Mouse (Mus musculus) brown adipose tissue, adult 24 weeks (tissue): ENCODE measurements around the gene Men1. TPM values are rescaled to one million over a fixed set of nuclear protein-coding genes. Genes with fewer than 3 reads are reported as not detected.

ENCODE experiments used
- H3K27ac ChIP-seq: fragments of 200-500 bp; replicated peaks from 2 replicates; pipeline ENCODE4 v1.5.1; 2012; ENCODE audit warnings: low read depth, mild to moderate bottlenecking, low read length
- H3K4me1 ChIP-seq: fragments of 200-500 bp; 2 replicates; pipeline ENCODE4 v1.6.1; 2012; ENCODE audit warnings: low read length, mixed read lengths; ENCODE audit not compliant: control insufficient read depth, insufficient read depth, insufficient read length
- H3K4me3 ChIP-seq: fragments of 200-500 bp; 2 replicates; pipeline ENCODE4 v1.5.1; 2012; ENCODE audit warnings: low read depth, mild to moderate bottlenecking, low read length, moderate library complexity; ENCODE audit not compliant: insufficient read depth
- polyA plus RNA-seq: library from polyadenylated mRNA; stranded (reverse); fragments of >200 nt; gene quantifications from 2 replicates; pipeline ENCODE4 v1.2.4, GENCODE M21; 2012; ENCODE audit not compliant: missing spikeins, insufficient read depth, insufficient read length

Gene Men1
- polyA plus RNA-seq, 1 experiment: 22.2 TPM

GRCm38 (mm10) chr19:6315573-6315972 lies 19.2 kb upstream of the Men1 start:
- Histone ChIP-seq H3K4me1 (no peaks in the 10 kb centered on the region), H3K4me3 (no peak overlapping the region), H3K27ac (no peak overlapping the region)

- Histone ChIP-seq H3K4me1 (no peaks in the 10 kb centered on the region), H3K4me3 (no peak overlapping the region), H3K27ac (no peak overlapping the region)
These were observed 16.6 kb upstream of the Men1 start for GRCm38 (mm10) chr19:6318145-6318544.

GRCm38 (mm10) chr19:6321358-6321757 lies 13.4 kb upstream of the Men1 start:
- no peak overlapping the region for H3K4me3 ChIP-seq
- H3K27ac ChIP-seq: no peak overlapping the region
- H3K4me1 ChIP-seq: no peaks in the 10 kb centered on the region

- no peak overlapping the region for H3K4me3 ChIP-seq
- H3K27ac ChIP-seq: no peak overlapping the region
- no peaks in the 10 kb centered on the region for H3K4me1 ChIP-seq
These were observed 12.8 kb upstream of the Men1 start for GRCm38 (mm10) chr19:6321786-6322621.

GRCm38 (mm10) chr19:6324751-6325150 lies 10.0 kb upstream of the Men1 start:
- no peak overlapping the region for H3K4me3 ChIP-seq
- H3K4me1 ChIP-seq: no peaks in the 10 kb centered on the region
- no peak overlapping the region for H3K27ac ChIP-seq

GRCm38 (mm10) chr19:6331178-6331577 lies 3.6 kb upstream of the Men1 start:
- Histone ChIP-seq H3K27ac (no peak overlapping the region), H3K4me1 (peaks cover 3% of the 10 kb centered on the region; the same call in 1 of the 2 replicates), H3K4me3 (no peak overlapping the region)

GRCm38 (mm10) chr19:6331719-6332516 lies 2.9 kb upstream of the Men1 start:
- Histone ChIP-seq H3K4me3 (0 out of 2 replicates have a peak overlapping the region, but pooled peaks have one; percentile 12), H3K27ac (no peak overlapping the region), H3K4me1 (peaks cover 3% of the 10 kb centered on the region)

- Histone ChIP-seq H3K4me1 (peaks cover 3% of the 10 kb centered on the region), H3K4me3 (peak overlapping the region; percentile 28), H3K27ac (peak overlapping the region; percentile 59)
These were observed 801 bp upstream of the Men1 start for GRCm38 (mm10) chr19:6333761-6334595.

GRCm38 (mm10) chr19:6335458-6335827 lies 664 bp downstream of the Men1 start:
- Histone ChIP-seq H3K4me3 (peak overlapping the region; percentile 75), H3K4me1 (peaks cover 7% of the 10 kb centered on the region), H3K27ac (no peak overlapping the region)

GRCm38 (mm10) chr19:6336920-6337319 lies 2.1 kb downstream of the Men1 start:
- Histone ChIP-seq H3K4me1 (peaks cover 7% of the 10 kb centered on the region), H3K27ac (no peak overlapping the region), H3K4me3 (no peak overlapping the region)

- Histone ChIP-seq H3K4me3 (no peak overlapping the region), H3K4me1 (peaks cover 12% of the 10 kb centered on the region), H3K27ac (no peak overlapping the region)
These were observed 3.4 kb downstream of the Men1 start for GRCm38 (mm10) chr19:6338171-6338570.

- no peak overlapping the region for H3K4me3 ChIP-seq
- peaks cover 12% of the 10 kb centered on the region for H3K4me1 ChIP-seq
- no peak overlapping the region for H3K27ac ChIP-seq
These were observed 3.9 kb downstream of the Men1 start for GRCm38 (mm10) chr19:6338716-6339115.

- H3K4me3 ChIP-seq: no peak overlapping the region
- H3K4me1 ChIP-seq: peaks cover 12% of the 10 kb centered on the region
- no peak overlapping the region for H3K27ac ChIP-seq
These were observed 4.4 kb downstream of the Men1 start for GRCm38 (mm10) chr19:6339191-6339590.

- Histone ChIP-seq H3K27ac (peak overlapping the region; percentile 97), H3K4me3 (peak overlapping the region; percentile 56), H3K4me1 (peaks cover 12% of the 10 kb centered on the region)
These were observed 5.2 kb downstream of the Men1 start for GRCm38 (mm10) chr19:6339890-6340504.
